Mouse (Mus musculus): ENCODE measurements around the gene Plaa. TPM values are rescaled to one million over a fixed set of nuclear protein-coding genes. Genes with fewer than 3 reads are reported as not detected.
A peak's percentile ranks its signal among the peaks of the same experiment; 100 is the strongest.

Plaa gene
- polyA plus RNA-seq, 1 experiment from 2014 or later, result 55.6 TPM

GRCm38 (mm10) chr4:94604452-94605019 is 1.5 kb upstream of the Plaa start:
- ATAC-seq (ENCODE audit: insufficient read depth, low FRiP score), result no peak
- Histone ChIP-seq H3K4me1 (ENCODE audit: control insufficient read depth, insufficient read depth, low read length) (peaks cover 6% of the 10 kb centered on the region; the same call in 1 of the 2 replicates), H3K9me3 (replicated peaks; ENCODE audit: control insufficient read depth, low read length) (no peaks in the 10 kb centered on the region), H3K27ac (ENCODE audit: low read length) (no peak overlapping the region), H3K9ac (ENCODE audit: low read length) (no peak overlapping the region), H3K27me3 (ENCODE audit: control insufficient read depth, insufficient read depth, low read length) (no peaks in the 10 kb centered on the region), H3K4me3 (replicated peaks; ENCODE audit: low read length) (no peak overlapping the region), H3K4me2 (ENCODE audit: low read depth, low read length) (no peak overlapping the region), H3K36me3 (ENCODE audit: control insufficient read depth, insufficient read depth, low read length) (no peaks in the 10 kb centered on the region)
- WGBS, result 88% methylated on average over 2 of the region's 2 CpGs

- no peaks in the 10 kb centered on the region for H3K27me3 ChIP-seq (ENCODE audit: control insufficient read depth, insufficient read depth, low read length)
- peak overlapping the region; percentile 81 for H3K9ac ChIP-seq (ENCODE audit: low read length)
- no peaks in the 10 kb centered on the region for H3K9me3 ChIP-seq (replicated peaks; ENCODE audit: control insufficient read depth, low read length)
- ATAC-seq (ENCODE audit: insufficient read depth, low FRiP score), result no peak; the same call in none of the 2 replicates
- H3K4me3 ChIP-seq (replicated peaks; ENCODE audit: low read length), result peak overlapping the region; percentile 85
- H3K4me2 ChIP-seq (ENCODE audit: low read depth, low read length), result peak overlapping the region; percentile 76
- WGBS, result under 1% methylated on average over 33 of the region's 33 CpGs
- peaks cover 6% of the 10 kb centered on the region; the same call in 1 of the 2 replicates for H3K4me1 ChIP-seq (ENCODE audit: control insufficient read depth, insufficient read depth, low read length)
- peak overlapping the region; percentile 75 for H3K27ac ChIP-seq (ENCODE audit: low read length)
- no peaks in the 10 kb centered on the region for H3K36me3 ChIP-seq (ENCODE audit: control insufficient read depth, insufficient read depth, low read length)
Measured at GRCm38 (mm10) chr4:94602496-94603030, 481 bp downstream of the Plaa start.

- ATAC-seq (ENCODE audit: insufficient read depth, low FRiP score), result no peak
- no peak overlapping the region for H3K27ac ChIP-seq (ENCODE audit: low read length)
- H3K4me3 ChIP-seq (replicated peaks; ENCODE audit: low read length), result no peak overlapping the region
- 82% methylated on average over 4 of the region's 4 CpGs for WGBS
- peaks cover 6% of the 10 kb centered on the region; the same call in 1 of the 2 replicates for H3K4me1 ChIP-seq (ENCODE audit: control insufficient read depth, insufficient read depth, low read length)
- no peaks in the 10 kb centered on the region for H3K9me3 ChIP-seq (replicated peaks; ENCODE audit: control insufficient read depth, low read length)
- no peak overlapping the region for H3K9ac ChIP-seq (ENCODE audit: low read length)
- H3K36me3 ChIP-seq (ENCODE audit: control insufficient read depth, insufficient read depth, low read length), result no peaks in the 10 kb centered on the region
- H3K27me3 ChIP-seq (ENCODE audit: control insufficient read depth, insufficient read depth, low read length), result no peaks in the 10 kb centered on the region
- peak overlapping the region; percentile 76 for H3K4me2 ChIP-seq (ENCODE audit: low read depth, low read length)
Measured at GRCm38 (mm10) chr4:94601395-94601794, 1.6 kb downstream of the Plaa start.

- Histone ChIP-seq H3K4me2 (ENCODE audit: low read depth, low read length) (no peak overlapping the region), H3K4me1 (ENCODE audit: control insufficient read depth, insufficient read depth, low read length) (peaks cover 5% of the 10 kb centered on the region; the same call in 1 of the 2 replicates), H3K9ac (ENCODE audit: low read length) (no peak overlapping the region), H3K9me3 (replicated peaks; ENCODE audit: control insufficient read depth, low read length) (no peaks in the 10 kb centered on the region), H3K27ac (ENCODE audit: low read length) (no peak overlapping the region), H3K4me3 (replicated peaks; ENCODE audit: low read length) (no peak overlapping the region), H3K36me3 (ENCODE audit: control insufficient read depth, insufficient read depth, low read length) (no peaks in the 10 kb centered on the region), H3K27me3 (ENCODE audit: control insufficient read depth, insufficient read depth, low read length) (no peaks in the 10 kb centered on the region)
- ATAC-seq (ENCODE audit: insufficient read depth, low FRiP score), result no peak
Measured at GRCm38 (mm10) chr4:94592709-94593108, 10.3 kb downstream of the Plaa start.

GRCm38 (mm10) chr4:94591765-94592381 is 11.2 kb downstream of the Plaa start:
- Histone ChIP-seq H3K4me3 (replicated peaks; ENCODE audit: low read length) (no peak overlapping the region), H3K36me3 (ENCODE audit: control insufficient read depth, insufficient read depth, low read length) (no peaks in the 10 kb centered on the region), H3K9ac (ENCODE audit: low read length) (no peak overlapping the region), H3K4me2 (ENCODE audit: low read depth, low read length) (no peak overlapping the region), H3K4me1 (ENCODE audit: control insufficient read depth, insufficient read depth, low read length) (peaks cover 5% of the 10 kb centered on the region; the same call in 1 of the 2 replicates), H3K27me3 (ENCODE audit: control insufficient read depth, insufficient read depth, low read length) (no peaks in the 10 kb centered on the region), H3K27ac (ENCODE audit: low read length) (no peak overlapping the region), H3K9me3 (replicated peaks; ENCODE audit: control insufficient read depth, low read length) (no peaks in the 10 kb centered on the region)
- WGBS, result 76% methylated on average over 4 of the region's 4 CpGs
- ATAC-seq (ENCODE audit: insufficient read depth, low FRiP score), result no peak

- H3K4me1 ChIP-seq (ENCODE audit: control insufficient read depth, insufficient read depth, low read length), result no peaks in the 10 kb centered on the region
- H3K4me2 ChIP-seq (ENCODE audit: low read depth, low read length), result no peak overlapping the region
- no peak for ATAC-seq (ENCODE audit: insufficient read depth, low FRiP score)
- no peaks in the 10 kb centered on the region for H3K27me3 ChIP-seq (ENCODE audit: control insufficient read depth, insufficient read depth, low read length)
- H3K9me3 ChIP-seq (replicated peaks; ENCODE audit: control insufficient read depth, low read length), result no peaks in the 10 kb centered on the region
- no peak overlapping the region for H3K27ac ChIP-seq (ENCODE audit: low read length)
- no peak overlapping the region for H3K4me3 ChIP-seq (replicated peaks; ENCODE audit: low read length)
- no peaks in the 10 kb centered on the region; the same call in 1 of the 2 replicates for H3K36me3 ChIP-seq (ENCODE audit: control insufficient read depth, insufficient read depth, low read length)
- WGBS, result 89% methylated on average over 4 of the region's 4 CpGs
- H3K9ac ChIP-seq (ENCODE audit: low read length), result no peak overlapping the region
Measured at GRCm38 (mm10) chr4:94572677-94573076, 30.4 kb downstream of the Plaa start.

- Histone ChIP-seq H3K27me3 (ENCODE audit: control insufficient read depth, insufficient read depth, low read length) (no peaks in the 10 kb centered on the region), H3K36me3 (ENCODE audit: control insufficient read depth, insufficient read depth, low read length) (no peaks in the 10 kb centered on the region), H3K9ac (ENCODE audit: low read length) (no peak overlapping the region), H3K4me2 (ENCODE audit: low read depth, low read length) (no peak overlapping the region), H3K4me3 (replicated peaks; ENCODE audit: low read length) (no peak overlapping the region), H3K4me1 (ENCODE audit: control insufficient read depth, insufficient read depth, low read length) (no peaks in the 10 kb centered on the region), H3K27ac (ENCODE audit: low read length) (no peak overlapping the region), H3K9me3 (replicated peaks; ENCODE audit: control insufficient read depth, low read length) (no peaks in the 10 kb centered on the region)
- ATAC-seq (ENCODE audit: insufficient read depth, low FRiP score), result no peak
Measured at GRCm38 (mm10) chr4:94564297-94564696, 38.7 kb downstream of the Plaa start.

GRCm38 (mm10) chr4:94561954-94562648 is 40.9 kb downstream of the Plaa start:
- no peaks in the 10 kb centered on the region for H3K4me1 ChIP-seq (ENCODE audit: control insufficient read depth, insufficient read depth, low read length)
- ATAC-seq (ENCODE audit: insufficient read depth, low FRiP score), result no peak
- 63% methylated on average over 7 of the region's 7 CpGs for WGBS
- no peaks in the 10 kb centered on the region for H3K36me3 ChIP-seq (ENCODE audit: control insufficient read depth, insufficient read depth, low read length)
- H3K4me3 ChIP-seq (replicated peaks; ENCODE audit: low read length), result no peak overlapping the region
- no peak overlapping the region for H3K9ac ChIP-seq (ENCODE audit: low read length)
- no peak overlapping the region for H3K27ac ChIP-seq (ENCODE audit: low read length)
- no peak overlapping the region for H3K4me2 ChIP-seq (ENCODE audit: low read depth, low read length)
- H3K9me3 ChIP-seq (replicated peaks; ENCODE audit: control insufficient read depth, low read length), result no peaks in the 10 kb centered on the region
- no peaks in the 10 kb centered on the region for H3K27me3 ChIP-seq (ENCODE audit: control insufficient read depth, insufficient read depth, low read length)

- H3K4me2 ChIP-seq (ENCODE audit: low read depth, low read length), result no peak overlapping the region
- H3K4me3 ChIP-seq (replicated peaks; ENCODE audit: low read length), result no peak overlapping the region
- no peaks in the 10 kb centered on the region for H3K36me3 ChIP-seq (ENCODE audit: control insufficient read depth, insufficient read depth, low read length)
- H3K27me3 ChIP-seq (ENCODE audit: control insufficient read depth, insufficient read depth, low read length), result no peaks in the 10 kb centered on the region
- H3K9me3 ChIP-seq (replicated peaks; ENCODE audit: control insufficient read depth, low read length), result no peaks in the 10 kb centered on the region
- H3K4me1 ChIP-seq (ENCODE audit: control insufficient read depth, insufficient read depth, low read length), result peaks cover 4% of the 10 kb centered on the region
- WGBS, result 69% methylated on average over 1 of the region's 1 CpGs
- ATAC-seq (ENCODE audit: insufficient read depth, low FRiP score), result no peak
- no peak overlapping the region for H3K9ac ChIP-seq (ENCODE audit: low read length)
- H3K27ac ChIP-seq (ENCODE audit: low read length), result no peak overlapping the region
Measured at GRCm38 (mm10) chr4:94560316-94560715, 42.7 kb downstream of the Plaa start.

Measured in stomach, embryonic 16.5 days (tissue).